Mouse (Mus musculus) c-Kit-positive CD71-positive TER-119-negative erythroid progenitor cells, embryonic 14.5 days (primary cell): ENCODE results near the gene Hist2h3b.
"Not testable (repeated sequence)": the region's sequence is repeated elsewhere in the genome, so short reads cannot be mapped to it uniquely, and the experiment has no call there.

ENCODE experiments used
- DNase-seq: peaks from one replicate; pipeline ENCODE4 v3.0.0-alpha.2; 2013; ENCODE audit warnings: low read depth

Hist2h3b gene

GRCm38 (mm10) chr3:96268051-96268775 is at the start of gene Hist2h3b:
Gene Hist2h3b, plus strand, starts transcription at chr3:96268654.
- DNase-seq = peak; percentile 68

- no peak for DNase-seq
Measured at GRCm38 (mm10) chr3:96219191-96219641, 49.2 kb upstream of the Hist2h3b start.

- peak; percentile 82 for DNase-seq
Measured at GRCm38 (mm10) chr3:96219661-96220130, 48.8 kb upstream of the Hist2h3b start, which contains the start of the genes Bola1 and Hist2h2ab. Gene Bola1, minus strand, starts transcription at chr3:96219709. Gene Hist2h2ab, plus strand, starts transcription at chr3:96219865.

- not testable (repeated sequence) for DNase-seq
Measured at GRCm38 (mm10) chr3:96220131-96220764, 48.2 kb upstream of the Hist2h3b start.

GRCm38 (mm10) chr3:96220765-96221639 is 47.5 kb upstream of the Hist2h3b start, which contains the start of the genes Hist2h2ac and Hist2h2be:
Gene Hist2h2ac, minus strand, starts transcription at chr3:96220880.
Gene Hist2h2be, plus strand, starts transcription at chr3:96221119.
- peak; percentile 95 for DNase-seq

- no peak for DNase-seq
Measured at GRCm38 (mm10) chr3:96221640-96222038, 46.8 kb upstream of the Hist2h3b start.

- no peak for DNase-seq
Measured at GRCm38 (mm10) chr3:96222774-96223173, 45.7 kb upstream of the Hist2h3b start.

- peak; percentile 23 for DNase-seq
Measured at GRCm38 (mm10) chr3:96225421-96225820, 43.0 kb upstream of the Hist2h3b start.

- DNase-seq = no peak
Measured at GRCm38 (mm10) chr3:96226695-96227648, 41.5 kb upstream of the Hist2h3b start.

- no peak for DNase-seq
Measured at GRCm38 (mm10) chr3:96228828-96229227, 39.6 kb upstream of the Hist2h3b start.

- DNase-seq = no peak
Measured at GRCm38 (mm10) chr3:96230404-96230803, 38.0 kb upstream of the Hist2h3b start.

- no peak for DNase-seq
Measured at GRCm38 (mm10) chr3:96230910-96231757, 37.3 kb upstream of the Hist2h3b start.

GRCm38 (mm10) chr3:96231758-96232120 is 36.7 kb upstream of the Hist2h3b start:
- DNase-seq = no peak

- no peak for DNase-seq
Measured at GRCm38 (mm10) chr3:96234914-96235313, 33.5 kb upstream of the Hist2h3b start.

- no peak for DNase-seq
Measured at GRCm38 (mm10) chr3:96235836-96236235, 32.6 kb upstream of the Hist2h3b start.

- DNase-seq = no peak
Measured at GRCm38 (mm10) chr3:96236834-96237334, 31.6 kb upstream of the Hist2h3b start.

- peak; percentile 56 for DNase-seq
Measured at GRCm38 (mm10) chr3:96237335-96237903, 31.0 kb upstream of the Hist2h3b start.

- peak; percentile 80 for DNase-seq
Measured at GRCm38 (mm10) chr3:96237904-96238511, 30.4 kb upstream of the Hist2h3b start.
